Mouse (Mus musculus) intestine, embryonic 14.5 days (tissue): Measurements from ENCODE around the gene Tcap. TPM values are rescaled to one million over a fixed set of nuclear protein-coding genes. Genes with fewer than 3 reads are reported as not detected.

Experiments used
- ATAC-seq: fragments of 200-750 bp; cut with Nextera tagmentation; replicated peaks from 2 replicates; pipeline ENCODE4 v1.8.0; 2017; ENCODE audit warnings: low read depth, moderate number of reproducible peaks, moderate TSS enrichment, moderate library complexity; ENCODE audit not compliant: low FRiP score, low TSS enrichment
- DNase-seq: peaks from one replicate; pipeline ENCODE4 v3.0.0-alpha.2; 2018; ENCODE audit warnings: low spot score
- H3K27ac ChIP-seq: fragments of 300-500 bp; sonication (generic); 2 replicates; pipeline ENCODE4 v1.5.1; 2014; ENCODE audit warnings: low read depth, mild to moderate bottlenecking, control low read depth
- H3K27me3 ChIP-seq: fragments of 300-500 bp; sonication (generic); replicated peaks from 2 replicates; pipeline ENCODE4 v1.6.1; 2014; ENCODE audit warnings: low read length, control low read depth; ENCODE audit not compliant: control insufficient read depth, insufficient read depth
- H3K36me3 ChIP-seq: fragments of 300-500 bp; sonication (generic); 2 replicates; pipeline ENCODE4 v1.6.1; 2014; ENCODE audit warnings: low read length, control low read depth; ENCODE audit not compliant: control insufficient read depth, insufficient read depth
- H3K4me1 ChIP-seq: fragments of 300-500 bp; sonication (generic); replicated peaks from 2 replicates; pipeline ENCODE4 v1.6.1; 2014; ENCODE audit warnings: low read length, control low read depth, mixed read lengths; ENCODE audit not compliant: control insufficient read depth, insufficient read depth
- H3K4me2 ChIP-seq: fragments of 300-500 bp; sonication (generic); 2 replicates; pipeline ENCODE4 v1.6.1; 2014; ENCODE audit warnings: low read length
- H3K4me3 ChIP-seq: fragments of 300-500 bp; sonication (generic); 2 replicates; pipeline ENCODE4 v1.5.1; 2014; ENCODE audit warnings: low read depth, low read length, control low read depth, mixed read lengths
- H3K9ac ChIP-seq: fragments of 300-500 bp; sonication (generic); 2 replicates; pipeline ENCODE4 v1.6.1; 2014; ENCODE audit warnings: mild to moderate bottlenecking, low read length
- H3K9me3 ChIP-seq: fragments of 300-500 bp; sonication (generic); 2 replicates; pipeline ENCODE4 v1.6.1; 2016; ENCODE audit warnings: low read length, control low read depth; ENCODE audit not compliant: control insufficient read depth
- WGBS: fragments of 180-500 bp; shearing (Covaris S2); extraction: QIAGEN DNeasy Blood & Tissue Kit; methylation state at CpG from one replicate; pipeline ENCODE4 v1.1.7; 2014; 5-methylcytosine and 5-hydroxymethylcytosine counted together
- polyA plus RNA-seq: library from polyadenylated mRNA; unstranded; fragments of >200 nt; fragmentation: Nextera tagmentation; extraction: Ambion mirVana; gene quantifications from 2 replicates; pipeline ENCODE4 v1.2.1, GENCODE M21; 2014

The Tcap gene
- polyA plus RNA-seq, 1 experiment from 2014 or later, result not detected

DNA sequence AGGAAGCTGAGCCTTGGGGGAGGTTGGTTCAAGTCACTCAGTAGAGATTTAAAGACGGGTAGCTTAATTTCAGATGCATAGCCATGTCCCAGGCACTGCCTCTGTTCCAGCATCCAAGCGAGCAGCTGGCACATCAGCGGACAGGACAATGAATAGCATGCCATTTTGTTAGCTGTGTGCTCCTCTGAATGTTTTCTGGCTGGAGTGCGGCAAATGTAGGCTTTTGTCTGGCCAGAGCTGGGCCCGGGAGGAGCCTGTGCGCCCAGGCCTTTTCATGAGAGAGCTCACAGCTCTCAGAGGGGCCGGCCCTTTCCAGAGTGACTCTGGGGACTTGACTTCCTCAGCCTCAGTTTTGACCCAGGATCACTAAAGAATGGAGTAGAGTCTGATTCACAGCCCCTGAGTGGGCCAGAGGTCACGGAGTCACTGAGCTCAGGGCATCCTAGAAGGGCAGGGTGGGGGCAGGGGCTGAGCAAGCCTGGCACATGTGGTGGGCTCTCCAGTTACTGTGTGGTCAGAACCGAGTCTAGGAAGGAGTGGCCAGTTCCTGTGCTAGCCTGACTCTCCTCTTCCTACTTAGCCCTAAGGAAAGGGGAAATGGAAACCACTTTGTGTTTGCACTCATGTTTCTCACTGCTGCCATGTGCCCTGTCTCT, 22.6 kb upstream of the Tcap start:
- Histone ChIP-seq H3K9me3 (no peaks in the 10 kb centered on the region), H3K9ac (no peak overlapping the region), H3K36me3 (no peaks in the 10 kb centered on the region; the same call in 1 of the 2 replicates), H3K27me3 (no peaks in the 10 kb centered on the region), H3K4me2 (no peak overlapping the region; the same call in 1 of the 2 replicates), H3K27ac (no peak overlapping the region), H3K4me3 (no peak overlapping the region), H3K4me1 (peaks cover 26% of the 10 kb centered on the region)
- DNase-seq (no peak), ATAC-seq (no peak)
- WGBS, result 67% methylated on average over 9 of the region's 9 CpGs

DNA sequence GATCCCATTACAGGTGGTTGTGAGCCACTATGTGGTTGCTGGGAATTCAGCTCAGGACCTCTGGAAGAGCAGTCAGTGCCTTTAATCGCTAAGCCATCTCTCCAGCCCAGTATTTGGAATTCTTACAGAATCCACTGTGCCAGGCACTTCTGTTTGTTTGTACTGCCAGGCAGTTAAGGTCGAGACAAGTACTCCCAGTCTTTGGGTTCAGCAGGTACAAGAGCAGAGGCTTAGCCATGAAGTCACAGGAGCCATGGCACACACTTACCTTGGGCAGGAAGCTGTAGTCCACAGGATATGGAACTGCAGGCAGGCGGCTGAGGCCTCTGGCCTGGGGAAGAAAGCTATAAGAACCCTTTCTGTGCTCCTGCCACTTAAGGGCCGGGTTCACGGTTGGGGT, 19.8 kb upstream of the Tcap start:
- H3K27ac ChIP-seq, result no peak overlapping the region
- H3K9me3 ChIP-seq, result no peaks in the 10 kb centered on the region
- ATAC-seq (no peak), DNase-seq (no peak)
- H3K4me3 ChIP-seq, result no peak overlapping the region
- H3K27me3 ChIP-seq, result no peaks in the 10 kb centered on the region
- H3K36me3 ChIP-seq, result no peaks in the 10 kb centered on the region; the same call in 1 of the 2 replicates
- 64% methylated on average over 5 of the region's 5 CpGs for WGBS
- H3K4me2 ChIP-seq, result no peak overlapping the region
- H3K9ac ChIP-seq, result no peak overlapping the region
- H3K4me1 ChIP-seq, result peaks cover 19% of the 10 kb centered on the region

DNA sequence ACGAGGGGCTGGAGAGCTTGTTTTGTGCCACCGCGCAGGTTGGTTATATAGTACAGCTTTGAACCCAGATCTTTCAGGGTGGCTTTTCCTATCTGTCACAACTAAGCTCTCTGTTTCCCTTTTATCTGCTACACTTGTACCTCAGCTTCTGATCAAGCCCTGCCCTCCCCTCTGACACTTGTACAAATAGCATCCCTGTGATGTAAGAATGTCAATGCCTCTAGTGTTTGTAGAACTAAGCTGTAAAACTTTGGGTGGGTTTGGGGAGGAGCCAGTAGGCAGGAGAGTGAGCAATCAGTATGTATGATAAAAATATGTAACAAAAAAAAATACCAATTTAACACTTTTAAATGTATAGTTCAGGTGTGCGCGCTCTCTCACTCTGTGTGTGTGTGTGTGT, 19.2 kb upstream of the Tcap start:
- no peaks in the 10 kb centered on the region; the same call in 1 of the 2 replicates for H3K36me3 ChIP-seq
- WGBS, result 74% methylated on average over 5 of the region's 5 CpGs
- no peak for DNase-seq
- no peak overlapping the region for H3K9ac ChIP-seq
- H3K27me3 ChIP-seq, result no peaks in the 10 kb centered on the region
- no peaks in the 10 kb centered on the region for H3K9me3 ChIP-seq
- no peak overlapping the region for H3K4me3 ChIP-seq
- H3K27ac ChIP-seq, result no peak overlapping the region
- no peak overlapping the region for H3K4me2 ChIP-seq
- ATAC-seq, result peak; percentile 65
- peaks cover 13% of the 10 kb centered on the region for H3K4me1 ChIP-seq

DNA sequence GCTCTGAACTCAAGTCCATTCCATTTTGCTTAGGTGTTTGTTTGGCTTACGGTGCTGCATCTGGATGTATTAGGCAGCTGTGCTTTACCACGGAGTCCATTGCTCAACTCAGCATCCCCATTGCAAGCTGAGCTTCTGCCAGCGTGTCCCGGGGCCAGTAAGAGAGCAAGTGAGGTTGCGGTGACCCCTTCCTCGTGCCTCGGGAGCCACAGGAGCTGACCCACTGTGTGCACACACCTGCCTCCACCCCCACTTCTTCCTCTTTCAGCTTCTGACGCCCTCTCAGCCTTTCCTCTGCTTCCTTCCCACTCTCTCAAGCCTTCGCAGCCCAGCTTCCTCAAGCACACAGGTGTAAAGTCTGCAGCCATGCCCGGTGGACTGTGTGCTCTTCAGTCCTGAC, 17.3 kb upstream of the Tcap start:
- no peak for DNase-seq
- Histone ChIP-seq H3K27me3 (no peaks in the 10 kb centered on the region), H3K9me3 (no peaks in the 10 kb centered on the region), H3K4me1 (peaks cover 3% of the 10 kb centered on the region), H3K4me3 (no peak overlapping the region), H3K9ac (no peak overlapping the region), H3K27ac (no peak overlapping the region), H3K4me2 (no peak overlapping the region), H3K36me3 (no peaks in the 10 kb centered on the region; the same call in 1 of the 2 replicates)
- ATAC-seq, result no peak
- 71% methylated on average over 10 of the region's 10 CpGs for WGBS

DNA sequence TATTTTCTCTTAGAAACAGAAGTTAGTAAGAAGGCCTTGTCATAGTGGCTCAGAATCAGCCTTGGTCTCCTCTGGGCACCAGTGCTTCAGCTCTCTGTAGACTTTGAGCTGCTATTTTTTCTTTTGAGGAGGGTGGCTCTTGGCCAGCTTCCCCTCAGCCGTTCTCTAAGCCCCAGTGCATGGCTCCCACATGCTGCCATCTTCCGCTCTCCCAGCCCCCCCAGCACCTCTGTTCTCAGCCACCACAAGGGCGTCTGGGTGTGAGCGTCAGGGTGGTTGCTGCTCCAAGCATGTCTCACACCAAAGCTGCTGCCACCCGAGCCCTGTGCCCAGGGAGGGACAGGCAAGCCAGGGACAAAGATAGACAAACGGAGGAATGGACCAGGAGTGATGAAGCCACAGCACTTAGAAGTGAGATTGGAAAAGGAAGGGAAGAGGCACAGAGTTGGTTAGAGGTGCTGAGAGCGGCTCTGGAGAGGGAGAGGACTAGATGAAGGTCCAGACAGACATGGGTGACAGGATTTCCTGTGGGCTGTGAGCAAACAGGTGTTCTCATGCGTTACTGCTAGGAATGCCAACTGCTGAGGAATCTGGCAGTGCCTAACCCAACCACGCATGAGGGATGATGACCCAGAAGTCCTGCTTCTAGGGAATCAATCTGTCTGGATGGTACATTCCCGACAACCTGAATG, 16.3 kb upstream of the Tcap start:
- no peaks in the 10 kb centered on the region for H3K9me3 ChIP-seq
- no peak overlapping the region for H3K9ac ChIP-seq
- H3K27ac ChIP-seq, result no peak overlapping the region
- H3K4me3 ChIP-seq, result no peak overlapping the region
- no peaks in the 10 kb centered on the region; the same call in 1 of the 2 replicates for H3K36me3 ChIP-seq
- H3K4me1 ChIP-seq, result peaks cover 9% of the 10 kb centered on the region; the same call in 1 of the 2 replicates
- 81% methylated on average over 10 of the region's 10 CpGs for WGBS
- ATAC-seq (no peak), DNase-seq (no peak)
- no peak overlapping the region for H3K4me2 ChIP-seq
- no peaks in the 10 kb centered on the region for H3K27me3 ChIP-seq

DNA sequence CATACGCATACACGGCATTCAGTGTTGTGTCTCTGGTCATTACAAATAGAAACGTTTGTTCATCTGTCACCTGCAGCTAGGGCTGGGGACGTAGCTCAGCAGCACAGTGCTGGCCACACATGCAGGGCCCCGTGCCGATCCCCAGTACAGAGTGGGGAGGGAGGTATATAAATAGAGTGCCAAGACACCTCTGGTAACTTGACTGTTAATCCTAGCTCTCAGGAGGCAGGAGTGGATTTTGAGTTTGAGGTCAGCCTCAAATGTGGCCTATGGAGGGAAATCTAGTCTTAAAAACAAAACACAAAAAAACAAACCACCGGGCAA, 15.8 kb upstream of the Tcap start:
- ATAC-seq (no peak), DNase-seq (no peak)
- Histone ChIP-seq H3K9me3 (no peaks in the 10 kb centered on the region), H3K36me3 (no peaks in the 10 kb centered on the region; the same call in 1 of the 2 replicates), H3K27me3 (no peaks in the 10 kb centered on the region), H3K9ac (no peak overlapping the region), H3K4me2 (no peak overlapping the region), H3K4me3 (no peak overlapping the region), H3K27ac (no peak overlapping the region), H3K4me1 (peaks cover 9% of the 10 kb centered on the region; the same call in 1 of the 2 replicates)
- 80% methylated on average over 7 of the region's 7 CpGs for WGBS

DNA sequence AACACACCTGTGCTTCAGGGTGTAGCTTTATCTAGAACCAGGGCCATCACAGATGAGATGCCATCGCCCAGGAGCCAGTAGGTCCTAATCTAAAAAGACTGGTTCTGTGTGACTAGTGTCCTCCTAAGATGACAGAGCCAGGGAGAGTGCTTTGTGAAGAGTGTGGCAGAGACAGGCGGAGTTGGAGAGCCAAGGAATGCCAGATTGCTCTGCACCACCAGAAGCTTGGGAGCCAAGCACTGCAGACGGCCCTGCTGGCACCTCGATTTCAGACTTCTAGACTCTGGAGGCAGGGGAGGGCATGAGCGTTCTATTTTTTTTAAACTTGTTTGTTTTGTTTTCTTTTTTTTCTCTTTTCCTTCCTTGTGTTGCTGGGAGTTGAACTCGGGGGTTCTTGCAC, 14.3 kb upstream of the Tcap start:
- H3K4me2 ChIP-seq, result no peak overlapping the region
- DNase-seq (no peak), ATAC-seq (no peak)
- no peak overlapping the region for H3K27ac ChIP-seq
- WGBS, result 82% methylated on average over 6 of the region's 6 CpGs
- peaks cover 5% of the 10 kb centered on the region for H3K36me3 ChIP-seq
- no peak overlapping the region for H3K4me3 ChIP-seq
- H3K9ac ChIP-seq, result no peak overlapping the region
- peaks cover 9% of the 10 kb centered on the region; the same call in 1 of the 2 replicates for H3K4me1 ChIP-seq
- H3K9me3 ChIP-seq, result no peaks in the 10 kb centered on the region
- no peaks in the 10 kb centered on the region for H3K27me3 ChIP-seq

DNA sequence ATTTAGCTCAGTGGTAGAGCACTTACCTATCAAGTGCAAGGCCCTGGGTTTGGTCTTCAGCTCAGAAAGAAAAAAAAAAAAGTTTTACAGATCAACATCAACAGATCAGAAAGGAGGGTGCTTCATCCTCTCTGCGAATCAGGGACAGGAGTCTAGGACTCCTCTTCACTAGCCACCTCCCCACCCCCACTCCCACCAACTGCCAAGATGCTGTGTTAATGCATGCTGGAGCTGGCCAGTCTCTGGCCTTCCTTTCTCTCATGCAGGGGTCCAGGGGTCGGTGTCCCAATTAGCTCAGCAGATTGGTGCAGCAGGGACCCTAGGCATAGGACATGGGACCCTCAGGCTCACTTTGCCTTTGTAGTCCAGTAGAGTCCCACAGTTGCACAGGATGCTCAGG, 13.0 kb upstream of the Tcap start:
- H3K4me3 ChIP-seq, result no peak overlapping the region
- H3K4me1 ChIP-seq, result peaks cover 9% of the 10 kb centered on the region; the same call in 1 of the 2 replicates
- no peak overlapping the region for H3K27ac ChIP-seq
- ATAC-seq, result no peak
- peaks cover 17% of the 10 kb centered on the region for H3K36me3 ChIP-seq
- H3K9me3 ChIP-seq, result no peaks in the 10 kb centered on the region
- no peak overlapping the region for H3K9ac ChIP-seq
- H3K27me3 ChIP-seq, result no peaks in the 10 kb centered on the region
- WGBS, result 92% methylated on average over 2 of the region's 2 CpGs
- no peak overlapping the region for H3K4me2 ChIP-seq
- DNase-seq, result no peak
